Mouse (Mus musculus) NIH3T3 (cell line): ENCODE measurements around the gene Cela1.

ENCODE experiments used
- DNase-seq: peaks from one replicate; pipeline ENCODE4 v3.0.0-alpha.2; 2012; ENCODE audit warnings: low read depth

Cela1 gene

GRCm38 (mm10) chr15:100705376-100705775 lies 17.7 kb upstream of the Cela1 start:
- DNase-seq: no peak

GRCm38 (mm10) chr15:100703913-100704312 lies 16.2 kb upstream of the Cela1 start:
- DNase-seq: no peak

- DNase-seq: no peak
These were observed 14.1 kb upstream of the Cela1 start for GRCm38 (mm10) chr15:100701856-100702255.

- DNase-seq: no peak
These were observed 13.4 kb upstream of the Cela1 start for GRCm38 (mm10) chr15:100701108-100701507.

GRCm38 (mm10) chr15:100700424-100700823 lies 12.7 kb upstream of the Cela1 start:
- no peak for DNase-seq

- peak; percentile 18 for DNase-seq
These were observed 11.7 kb upstream of the Cela1 start for GRCm38 (mm10) chr15:100699386-100699785.

- DNase-seq: no peak
These were observed 10.4 kb upstream of the Cela1 start for GRCm38 (mm10) chr15:100698078-100698477.

- DNase-seq: no peak
These were observed 6.7 kb upstream of the Cela1 start for GRCm38 (mm10) chr15:100694406-100694805.

- DNase-seq: no peak
These were observed 4.3 kb upstream of the Cela1 start for GRCm38 (mm10) chr15:100691990-100692389.

GRCm38 (mm10) chr15:100686989-100687388 lies 732 bp downstream of the Cela1 start:
- DNase-seq: peak; percentile 88

GRCm38 (mm10) chr15:100686434-100686833 lies 1.3 kb downstream of the Cela1 start:
- DNase-seq: peak; percentile 37

GRCm38 (mm10) chr15:100685849-100686248 lies 1.9 kb downstream of the Cela1 start:
- no peak for DNase-seq

GRCm38 (mm10) chr15:100685255-100685654 lies 2.5 kb downstream of the Cela1 start:
- no peak for DNase-seq

- no peak for DNase-seq
These were observed 3.3 kb downstream of the Cela1 start for GRCm38 (mm10) chr15:100684450-100684849.

- DNase-seq: peak; percentile 94
These were observed 4.7 kb downstream of the Cela1 start for GRCm38 (mm10) chr15:100683041-100683440.

- no peak for DNase-seq
These were observed 6.0 kb downstream of the Cela1 start for GRCm38 (mm10) chr15:100681770-100682169.

GRCm38 (mm10) chr15:100680381-100680780 lies 7.3 kb downstream of the Cela1 start:
- DNase-seq: no peak

GRCm38 (mm10) chr15:100679005-100679404 lies 8.7 kb downstream of the Cela1 start:
- DNase-seq: no peak

GRCm38 (mm10) chr15:100678581-100678980 lies 9.1 kb downstream of the Cela1 start:
- DNase-seq: no peak

- no peak for DNase-seq
These were observed 10.0 kb downstream of the Cela1 start for GRCm38 (mm10) chr15:100677675-100678074.

- DNase-seq: no peak
These were observed 11.2 kb downstream of the Cela1 start for GRCm38 (mm10) chr15:100676521-100676920.

- DNase-seq: no peak
These were observed 12.2 kb downstream of the Cela1 start for GRCm38 (mm10) chr15:100675486-100675885.

GRCm38 (mm10) chr15:100674566-100674965 lies 13.2 kb downstream of the Cela1 start:
- no peak for DNase-seq

GRCm38 (mm10) chr15:100673585-100674391 lies 13.9 kb downstream of the Cela1 start:
- DNase-seq: no peak
